Mouse (Mus musculus) ES-Bruce4 (cell line): ENCODE data around the gene Pmel.
A peak's percentile ranks its signal among the peaks of the same experiment; 100 is the strongest.

Experiments
- CTCF ChIP-seq: IDR thresholded peaks from one replicate; pipeline ENCODE4 v1.8.1; 2011; ENCODE audit warnings: low read depth, low read length
- POLR2A ChIP-seq: IDR thresholded peaks from one replicate; pipeline ENCODE4 v1.8.1; 2011; ENCODE audit warnings: low read length; ENCODE audit not compliant: insufficient read depth

DNA sequence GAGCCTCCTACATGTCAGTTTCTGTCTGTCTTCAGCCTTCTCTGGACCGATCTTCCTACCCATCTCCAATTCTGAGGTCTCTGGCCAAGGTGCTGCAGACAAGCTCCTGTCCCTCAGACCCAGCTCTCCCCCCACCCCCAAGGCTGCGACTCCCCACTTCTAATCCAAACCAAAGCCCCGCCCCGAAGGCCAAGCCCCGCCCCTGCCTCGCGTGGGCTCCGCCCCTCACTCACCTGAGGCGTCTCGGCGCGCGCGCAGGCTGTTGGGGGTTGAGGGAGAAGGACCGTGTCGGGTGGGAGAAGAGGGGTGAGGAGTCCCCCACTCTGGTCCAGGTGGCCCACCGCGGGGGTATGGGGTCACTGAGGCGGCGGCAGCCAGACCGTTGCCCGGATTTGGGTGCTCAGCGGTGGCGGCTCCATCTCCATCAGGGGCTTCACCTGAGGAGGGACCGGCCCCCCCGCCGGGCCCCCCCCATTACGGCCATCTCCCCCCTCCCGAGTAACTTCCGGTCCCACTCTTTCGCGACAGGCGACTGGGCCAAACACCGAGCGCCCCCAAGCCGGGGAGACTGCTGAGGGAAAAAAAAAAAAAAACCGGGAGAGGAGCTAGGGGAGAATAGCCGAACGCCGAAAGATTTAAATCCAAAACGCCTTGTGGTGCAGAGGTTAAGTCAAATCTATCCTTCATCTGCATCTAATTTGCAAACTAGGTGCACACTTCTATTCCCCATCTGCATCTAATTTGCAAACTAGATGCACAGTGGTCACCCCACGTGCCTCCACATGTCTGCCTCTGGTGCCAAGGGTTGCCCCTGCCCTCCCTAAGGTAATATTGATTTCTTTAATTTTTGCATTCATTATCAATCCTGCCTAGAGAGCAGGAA, 35.0 kb upstream of the Pmel start:
- TF ChIP-seq CTCF = no peak
- TF ChIP-seq POLR2A = peak; percentile 47
